Mouse (Mus musculus): ENCODE data around the gene D430019H16Rik.

The D430019H16Rik gene

DNA sequence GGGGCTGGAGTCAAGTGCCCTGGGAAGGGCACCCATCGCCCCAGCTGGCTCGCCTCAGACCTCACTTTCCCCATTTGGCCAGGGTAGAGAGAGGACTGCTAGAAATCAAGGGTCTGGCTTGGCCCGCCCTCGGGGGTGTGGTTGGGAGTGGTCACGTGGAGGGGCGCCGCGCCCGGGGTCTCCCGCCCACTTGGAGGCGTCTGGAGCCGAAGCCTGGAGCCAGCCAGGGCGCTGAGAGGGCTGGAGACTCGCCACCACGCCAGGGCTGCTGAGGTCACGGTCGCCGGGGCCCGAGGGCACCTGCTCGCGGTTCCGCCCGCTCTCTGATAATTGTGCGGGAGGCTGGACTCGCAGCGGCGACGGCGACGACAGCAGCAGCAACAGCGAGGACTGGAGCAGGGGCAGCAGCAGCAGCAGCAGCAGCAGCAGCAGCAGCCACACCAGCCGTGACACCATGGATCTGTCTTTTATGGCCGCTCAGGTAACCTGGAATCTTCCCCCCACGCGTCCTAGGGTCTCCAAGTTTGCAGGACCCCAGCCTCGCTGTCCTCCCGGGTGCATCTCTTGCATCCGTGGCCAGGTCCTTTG, at the start of gene D430019H16Rik:
D430019H16Rik (plus strand) TSS at position 187 of the 588 bp plus-strand sequence.
- peak; percentile 80 for DNase-seq (ENCODE audit: low read depth, low spot score)

DNA sequence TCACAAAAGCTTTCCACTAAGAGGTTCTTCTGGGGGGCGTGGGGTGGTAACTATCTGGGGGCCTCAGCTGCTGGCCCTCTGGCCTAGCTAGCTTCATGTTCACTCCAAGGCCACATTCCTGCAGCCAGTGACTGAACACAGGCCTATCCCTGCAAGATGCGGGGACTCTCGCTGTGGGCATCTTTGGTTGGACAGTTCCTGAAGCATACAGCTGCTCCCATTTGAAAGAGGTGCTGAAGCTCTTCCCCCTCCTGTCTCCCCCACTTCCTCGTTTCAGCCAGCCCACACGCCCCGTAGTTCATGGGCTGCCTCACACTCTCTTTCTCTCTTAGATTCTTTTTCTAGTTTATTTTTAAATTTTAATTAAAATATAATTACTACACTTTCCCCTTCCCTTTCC, 47.6 kb upstream of the D430019H16Rik start:
- DNase-seq (ENCODE audit: low read depth, low spot score), result no peak

DNA sequence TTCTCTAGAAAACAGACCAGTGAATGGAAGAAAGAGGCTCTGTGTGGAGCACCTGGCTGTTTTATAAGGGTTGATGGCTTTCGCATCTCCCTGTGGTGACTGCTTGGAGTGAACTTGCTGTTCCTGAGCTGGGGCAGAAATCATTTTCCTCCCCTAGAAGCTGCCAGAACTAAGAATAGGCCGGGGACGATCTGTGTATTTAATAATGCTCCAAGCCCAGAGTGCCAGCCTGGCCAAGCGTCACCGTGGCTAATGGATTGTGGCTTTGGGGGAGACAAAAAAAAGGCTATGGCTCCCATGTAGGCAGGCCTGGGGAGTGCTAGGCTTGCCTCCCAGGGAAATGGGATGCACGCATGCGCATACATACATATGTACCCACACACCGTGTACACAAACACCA, 39.7 kb upstream of the D430019H16Rik start:
- no peak for DNase-seq (ENCODE audit: low read depth, low spot score)

DNA sequence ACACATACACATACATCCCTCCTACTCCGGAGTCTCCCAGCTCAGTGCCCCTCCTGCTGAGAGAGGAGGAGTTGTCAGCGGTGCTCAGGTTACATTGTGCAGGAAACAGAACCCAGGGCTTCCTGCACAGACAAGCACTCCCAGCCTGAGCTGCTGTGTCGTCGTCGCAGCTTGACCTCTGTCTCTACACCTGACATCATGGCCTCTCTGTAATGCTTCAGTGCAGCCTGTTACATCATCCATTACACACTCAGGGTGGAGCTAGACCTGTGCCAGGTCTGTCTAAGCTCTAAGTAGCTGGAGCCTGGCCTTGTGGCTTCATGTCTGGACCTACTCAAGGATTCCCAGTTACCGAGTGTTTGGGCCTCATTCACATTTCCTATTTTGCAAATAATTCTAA, 33.2 kb upstream of the D430019H16Rik start:
- no peak for DNase-seq (ENCODE audit: low read depth, low spot score)

DNA sequence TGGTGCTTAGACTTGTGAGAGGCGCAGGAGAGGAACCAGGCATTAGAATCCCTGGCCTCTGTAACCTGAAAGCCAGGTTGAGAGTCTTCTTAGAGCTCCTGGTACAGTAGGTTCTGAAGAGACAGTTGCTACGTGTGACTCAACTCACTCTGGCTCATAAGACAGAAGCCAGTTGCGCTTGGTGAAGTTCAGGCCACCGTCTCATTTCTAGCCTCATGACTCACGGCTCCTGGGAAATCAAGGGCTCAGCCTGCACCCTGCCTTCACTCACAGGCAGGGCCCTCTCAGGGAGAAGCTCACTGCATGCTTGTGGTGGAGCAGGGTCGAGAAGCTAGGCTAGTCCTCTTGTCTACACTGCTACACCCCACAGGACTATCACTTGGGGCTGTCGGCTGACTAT, 27.1 kb upstream of the D430019H16Rik start:
- no peak for DNase-seq (ENCODE audit: low read depth, low spot score)

DNA sequence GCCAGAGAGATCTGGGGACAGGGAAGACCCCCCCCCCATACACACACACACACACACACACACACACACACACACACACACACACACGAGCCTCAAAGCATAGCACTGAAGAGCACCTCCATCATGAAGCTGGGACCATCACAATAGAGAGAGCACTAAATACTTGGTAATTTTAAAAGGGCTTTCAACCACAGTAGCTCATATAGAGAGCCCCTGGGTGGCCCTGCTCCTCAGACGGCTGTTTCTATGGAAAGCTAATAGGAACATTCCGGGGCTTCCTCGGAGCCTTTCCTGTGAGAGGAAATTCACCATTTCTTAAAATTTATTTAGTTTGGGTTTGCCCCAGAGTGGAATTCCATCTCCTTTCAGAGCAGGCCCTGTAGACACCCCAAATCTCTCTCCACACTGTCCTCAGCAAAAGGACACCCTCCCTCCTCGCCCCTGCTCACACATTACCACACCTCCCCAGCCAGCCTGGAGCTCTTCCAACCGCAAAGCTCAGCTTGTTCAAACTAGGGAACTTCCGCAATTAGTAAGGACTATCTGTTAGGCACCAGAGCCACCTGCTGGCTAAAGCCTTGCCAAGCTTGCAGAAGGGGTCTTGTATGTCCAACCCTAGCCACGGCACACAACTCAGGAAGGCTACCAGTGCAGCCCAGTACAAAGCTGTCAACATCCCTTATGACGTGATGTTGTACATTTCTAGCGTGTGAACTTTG, 26.5 kb upstream of the D430019H16Rik start:
- DNase-seq (ENCODE audit: low read depth, low spot score), result peak; percentile 70

DNA sequence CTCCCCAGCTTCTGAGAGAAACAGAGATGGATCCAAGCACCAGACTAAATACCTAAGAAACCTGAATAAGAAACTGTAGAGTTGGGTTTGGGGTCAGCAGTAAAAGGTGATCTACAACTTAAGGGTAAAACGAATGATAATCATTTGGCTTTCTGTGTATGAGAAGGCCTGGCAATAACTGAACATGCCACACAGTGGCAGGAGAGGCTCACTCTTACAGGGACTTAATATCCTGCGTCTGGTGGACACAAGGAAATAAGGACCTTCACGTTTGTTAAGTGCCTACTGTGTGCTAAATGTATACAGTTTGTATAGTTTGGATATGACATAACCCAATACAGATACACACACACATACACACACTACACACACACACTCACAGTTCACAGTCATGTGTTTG, 21.8 kb upstream of the D430019H16Rik start:
- no peak for DNase-seq (ENCODE audit: low read depth, low spot score)

DNA sequence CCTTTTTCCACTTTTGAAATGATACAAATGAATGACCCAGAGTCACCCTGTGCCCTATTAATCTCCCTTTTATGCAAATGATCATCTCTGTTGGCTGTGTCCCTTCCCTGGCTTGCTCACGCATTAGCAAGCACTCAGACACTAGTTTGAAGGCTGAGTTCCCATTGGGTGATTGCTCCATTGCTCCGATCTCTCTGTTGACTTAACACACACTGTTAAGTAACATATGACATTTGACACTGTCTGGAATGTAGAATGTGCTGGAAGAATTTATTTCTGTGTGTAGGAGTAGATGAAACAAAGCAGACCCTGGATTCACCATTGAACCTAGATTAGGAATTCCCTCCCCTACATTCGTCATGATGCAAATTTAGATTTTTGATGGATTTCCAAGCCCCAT, 20.8 kb upstream of the D430019H16Rik start:
- DNase-seq (ENCODE audit: low read depth, low spot score), result no peak

DNA sequence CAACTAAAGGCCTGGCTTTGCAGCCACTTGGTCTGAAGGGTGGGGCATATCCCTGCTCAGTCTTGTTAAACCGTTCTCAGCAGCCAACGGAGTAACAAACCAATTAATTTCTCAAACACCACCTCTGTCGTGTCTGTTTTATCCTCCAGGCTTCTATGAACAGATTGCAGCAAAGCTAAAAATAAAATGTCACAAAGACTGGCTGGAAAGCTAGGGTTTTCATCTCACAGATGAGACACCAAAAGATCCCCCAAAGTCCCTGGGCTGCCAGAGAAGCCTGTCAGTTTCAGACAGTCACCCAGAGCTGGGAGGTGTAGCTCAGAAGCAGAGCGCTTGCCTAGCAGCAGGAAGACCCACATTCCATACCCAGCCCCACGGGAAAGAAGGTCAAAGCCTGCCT, 15.4 kb upstream of the D430019H16Rik start:
- no peak for DNase-seq (ENCODE audit: low read depth, low spot score)

DNA sequence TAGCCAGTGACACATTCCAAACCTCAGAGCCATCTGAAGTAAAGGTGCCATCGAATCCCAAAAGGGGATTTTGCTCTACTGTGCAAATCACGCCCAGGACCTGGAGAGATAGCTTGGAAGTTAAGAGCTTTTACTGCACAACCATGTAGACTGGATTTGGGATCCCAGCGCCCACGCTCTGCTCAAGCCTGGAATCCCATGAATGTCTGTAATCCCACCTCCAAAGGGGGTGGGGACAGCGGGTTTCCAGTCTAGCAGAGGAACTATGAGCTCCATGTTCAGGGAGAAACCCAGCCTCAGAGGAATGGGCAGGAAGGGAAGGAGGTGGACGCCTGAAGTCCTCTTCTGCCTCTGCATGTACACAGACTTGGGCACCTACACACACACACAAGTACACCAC, 13.7 kb upstream of the D430019H16Rik start:
- no peak for DNase-seq (ENCODE audit: low read depth, low spot score)

DNA sequence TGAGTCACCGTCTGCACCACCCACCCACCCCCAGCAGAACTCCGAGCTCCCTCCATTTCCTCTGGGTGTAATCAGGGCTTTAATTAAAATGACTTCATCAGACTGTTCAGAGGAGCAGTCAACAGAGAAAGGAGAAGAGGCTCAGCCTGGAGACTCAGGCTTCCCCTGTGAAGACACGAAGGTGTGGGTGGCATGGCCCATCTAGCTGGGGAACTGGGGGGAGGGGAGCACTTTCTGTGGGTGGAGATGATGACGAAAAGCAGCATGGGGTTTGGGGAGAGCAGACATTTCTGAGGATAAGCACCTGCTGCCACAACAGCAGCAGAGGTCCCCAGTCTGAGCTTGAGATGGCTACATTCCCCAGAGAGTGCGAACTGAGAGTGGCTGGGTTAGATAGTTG, 10.1 kb upstream of the D430019H16Rik start:
- no peak for DNase-seq (ENCODE audit: low read depth, low spot score)

DNA sequence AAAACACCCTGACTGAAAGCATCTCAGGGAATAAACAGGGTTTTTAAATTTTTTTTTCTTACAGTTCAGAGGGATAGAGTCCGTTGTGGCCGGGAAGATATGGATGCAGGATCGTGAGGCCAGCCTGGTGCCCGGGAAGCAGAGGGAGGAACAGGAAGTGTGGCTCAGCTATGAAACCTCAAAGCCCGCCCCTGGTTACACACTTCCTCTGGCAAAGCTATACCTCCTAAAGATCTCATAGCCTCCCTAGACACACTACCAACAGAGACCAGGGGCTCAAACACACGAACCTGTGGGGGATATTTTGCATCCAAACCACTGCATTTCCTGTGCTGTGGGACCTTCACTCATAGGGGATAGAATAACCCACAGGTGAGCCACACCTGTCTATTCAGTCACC, 7.9 kb upstream of the D430019H16Rik start:
- no peak for DNase-seq (ENCODE audit: low read depth, low spot score)

DNA sequence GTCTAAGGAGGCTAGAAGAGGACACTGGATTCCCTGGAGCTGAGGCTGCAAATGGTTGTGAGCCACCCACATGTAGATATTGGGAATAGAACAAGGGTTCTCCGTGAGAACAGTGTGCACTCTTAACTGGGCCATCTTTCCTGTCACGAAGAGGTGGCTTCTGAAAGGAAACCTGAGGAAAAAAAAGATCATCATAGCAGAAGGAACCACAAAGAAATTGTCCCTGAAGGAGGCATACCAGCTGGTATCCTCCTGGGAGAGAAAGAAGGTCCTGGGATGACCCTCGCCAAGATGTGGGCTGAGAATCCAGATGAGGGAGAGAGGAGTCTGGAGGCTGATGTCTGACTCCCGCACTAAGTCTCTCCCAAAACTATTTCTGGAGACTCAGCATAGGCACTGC, 4.4 kb upstream of the D430019H16Rik start:
- no peak for DNase-seq (ENCODE audit: low read depth, low spot score)

DNA sequence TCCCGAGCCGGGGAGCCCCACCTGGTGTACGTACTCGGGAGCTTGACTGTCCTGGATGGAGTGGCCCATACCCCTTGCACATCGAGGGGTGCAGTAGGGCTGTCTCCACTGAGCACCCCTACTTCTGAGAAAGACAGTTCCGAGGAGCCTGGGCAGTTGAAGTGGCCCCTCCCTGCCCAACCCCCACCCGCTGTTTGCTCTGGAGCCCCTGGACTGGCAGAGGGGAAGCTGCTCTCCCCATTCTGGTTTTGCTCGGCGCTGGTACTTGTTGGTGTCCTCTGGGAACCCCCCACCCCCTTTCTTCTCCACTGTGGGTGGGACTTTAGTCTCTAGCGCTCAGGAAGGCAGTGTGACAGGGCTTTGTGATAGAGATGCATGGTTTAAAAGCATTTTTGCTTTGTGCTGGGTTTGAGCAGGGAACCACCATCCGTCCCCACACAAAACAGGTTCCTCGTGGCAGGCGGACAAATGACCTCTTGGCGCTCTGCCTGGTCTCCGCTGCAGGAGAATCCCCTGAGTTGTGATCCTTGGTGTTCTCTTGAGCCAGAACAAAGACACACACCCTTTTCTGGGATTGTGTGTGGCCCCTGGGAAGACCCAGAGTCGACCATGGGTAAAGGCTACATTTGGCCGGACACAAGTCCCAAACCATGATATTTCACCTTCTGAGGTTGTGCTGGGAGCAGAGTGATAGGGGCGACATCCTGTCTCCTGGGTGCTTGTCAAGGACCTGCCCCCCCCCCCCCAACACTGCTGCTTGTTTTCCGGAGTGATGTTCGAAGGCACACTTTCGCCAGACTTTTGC, 804 bp downstream of the D430019H16Rik start:
- DNase-seq (ENCODE audit: low read depth, low spot score), result peak; percentile 46

DNA sequence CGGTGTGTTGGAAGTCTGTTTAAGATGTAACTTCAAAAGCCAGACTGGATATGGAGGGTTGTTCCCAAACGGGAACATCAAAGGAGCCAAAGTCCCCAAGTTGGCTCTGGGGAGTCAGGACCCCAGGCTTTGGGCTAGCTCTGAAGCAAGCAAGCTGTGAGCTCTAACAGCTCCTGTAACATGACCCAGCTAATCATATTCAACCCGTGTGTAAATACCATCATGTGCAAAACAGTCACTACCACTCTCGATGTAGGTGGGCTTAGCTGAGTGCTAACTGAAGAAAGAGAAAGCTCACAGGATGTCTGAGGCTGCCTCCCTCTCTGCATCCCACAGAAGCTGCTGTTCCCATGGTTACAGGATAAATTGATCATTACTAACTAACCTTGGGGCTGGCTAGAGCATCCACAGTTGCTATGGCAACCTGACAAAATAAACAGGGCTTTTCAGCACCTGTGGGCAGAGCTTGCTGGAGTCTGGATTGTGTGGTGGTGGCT, 1.5 kb downstream of the D430019H16Rik start:
- peak; percentile 91 for DNase-seq (ENCODE audit: low read depth, low spot score)

DNA sequence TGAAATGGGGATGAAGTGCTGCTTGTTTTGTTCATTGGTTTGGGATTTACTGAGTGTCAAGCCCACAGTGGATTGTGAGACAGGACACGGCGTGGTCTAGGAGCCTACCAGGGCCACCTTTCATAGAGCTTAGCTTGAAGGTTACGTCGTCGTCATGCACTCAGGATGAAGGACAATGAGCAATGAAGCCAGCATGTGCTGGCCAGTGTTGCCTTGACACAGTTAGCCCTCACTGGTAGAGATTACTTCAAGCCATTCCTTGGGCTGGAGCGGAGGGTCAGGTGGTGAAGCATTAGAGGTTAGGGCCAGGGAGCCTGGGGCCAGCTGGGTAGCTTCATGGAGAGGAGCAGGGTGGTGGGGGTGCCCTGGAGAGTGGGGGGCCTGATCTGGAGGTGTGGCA, 5.1 kb downstream of the D430019H16Rik start:
- no peak for DNase-seq (ENCODE audit: low read depth, low spot score)

DNA sequence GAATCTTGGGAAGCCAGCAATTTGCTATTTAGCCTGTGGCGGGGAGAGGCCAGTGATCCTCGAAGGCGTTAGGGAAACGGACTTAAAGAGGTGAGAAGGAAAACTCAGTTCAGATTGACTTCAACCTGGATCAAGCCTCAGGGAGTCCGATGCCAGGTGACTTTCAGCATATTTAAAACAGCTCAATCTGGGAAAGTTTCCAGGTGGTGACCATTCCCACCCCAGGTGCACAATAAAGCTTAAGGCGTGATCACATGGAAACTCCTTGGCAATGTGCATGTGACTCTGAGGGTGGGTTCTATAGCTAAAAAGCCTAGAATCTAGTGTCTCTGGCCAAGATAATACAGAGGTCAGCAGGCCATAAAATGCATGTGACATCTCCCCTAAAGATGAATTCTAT, 7.4 kb downstream of the D430019H16Rik start:
- DNase-seq (ENCODE audit: low read depth, low spot score), result peak; percentile 18

DNA sequence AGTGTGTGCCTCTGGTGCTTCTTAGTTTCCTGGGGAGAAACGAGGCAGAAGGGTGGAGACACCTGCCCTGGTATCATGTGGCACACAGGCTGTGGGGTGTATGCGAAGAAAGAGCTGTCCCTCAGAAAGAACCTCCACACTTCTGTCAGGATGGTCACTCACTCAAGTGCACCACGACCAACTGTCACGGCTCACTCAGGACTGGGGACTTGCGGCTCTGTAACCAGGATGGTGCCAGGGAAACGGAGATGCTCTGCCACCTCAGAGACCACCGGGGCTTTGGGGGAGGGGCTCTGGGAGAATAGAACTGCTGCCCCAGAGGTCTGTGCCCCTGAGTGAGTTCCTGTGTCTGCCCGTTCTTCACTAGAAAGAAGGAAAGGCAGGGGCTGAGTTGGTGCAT, 15.4 kb downstream of the D430019H16Rik start:
- DNase-seq (ENCODE audit: low read depth, low spot score), result no peak

DNA sequence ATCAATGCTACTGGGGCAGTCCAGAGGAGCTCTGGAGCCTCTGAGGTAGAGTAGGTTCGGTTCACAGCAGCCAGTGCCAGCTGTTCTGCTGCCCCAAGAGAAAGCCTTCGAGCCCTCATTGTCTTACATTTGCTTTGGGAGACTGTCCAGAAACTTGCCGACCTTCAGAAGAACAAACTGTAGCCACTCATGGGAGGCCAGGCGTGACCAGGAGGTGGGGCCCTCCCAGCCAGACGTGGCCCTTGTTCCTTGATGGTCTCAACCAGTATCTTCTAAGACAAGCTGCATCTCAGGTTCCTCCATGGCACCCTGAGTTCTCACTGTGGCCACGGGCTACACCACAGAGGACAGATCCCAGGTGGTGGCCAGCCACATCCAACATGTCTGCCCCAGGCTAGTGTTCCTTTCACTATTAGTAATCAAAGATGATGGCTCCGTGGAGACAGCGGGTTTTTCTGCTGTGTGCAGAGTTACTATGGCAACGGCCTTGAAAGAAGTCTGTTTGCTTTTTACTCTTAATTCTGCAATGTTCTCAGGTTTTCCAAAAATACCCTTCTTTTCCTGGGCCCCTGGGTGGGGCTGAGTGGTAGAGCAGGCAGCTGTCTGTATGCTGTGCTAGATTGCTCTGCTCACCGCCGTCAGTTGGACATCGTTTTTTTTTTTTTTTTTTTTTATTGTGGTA, 21.7 kb downstream of the D430019H16Rik start:
- no peak for DNase-seq (ENCODE audit: low read depth, low spot score)

DNA sequence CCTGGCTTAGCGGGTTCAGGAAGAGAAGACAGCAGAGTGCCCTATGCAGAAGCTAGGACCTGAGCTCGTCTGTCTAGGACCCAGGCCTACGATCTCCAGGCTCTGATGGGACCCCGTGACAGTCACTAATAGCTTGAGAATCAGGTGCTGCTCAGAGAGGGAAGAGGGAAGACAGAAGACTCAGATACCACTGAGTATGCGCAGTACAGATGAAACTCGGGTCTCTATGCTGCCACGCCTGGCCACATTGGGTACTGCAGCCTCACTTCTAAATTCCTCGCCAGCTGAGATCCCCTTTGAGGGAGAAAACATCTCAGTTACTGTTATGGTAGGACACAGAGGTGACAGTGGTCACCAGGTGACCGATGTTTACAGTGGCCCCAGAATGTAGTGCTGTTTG, 22.8 kb downstream of the D430019H16Rik start:
- peak; percentile 43 for DNase-seq (ENCODE audit: low read depth, low spot score)

DNA sequence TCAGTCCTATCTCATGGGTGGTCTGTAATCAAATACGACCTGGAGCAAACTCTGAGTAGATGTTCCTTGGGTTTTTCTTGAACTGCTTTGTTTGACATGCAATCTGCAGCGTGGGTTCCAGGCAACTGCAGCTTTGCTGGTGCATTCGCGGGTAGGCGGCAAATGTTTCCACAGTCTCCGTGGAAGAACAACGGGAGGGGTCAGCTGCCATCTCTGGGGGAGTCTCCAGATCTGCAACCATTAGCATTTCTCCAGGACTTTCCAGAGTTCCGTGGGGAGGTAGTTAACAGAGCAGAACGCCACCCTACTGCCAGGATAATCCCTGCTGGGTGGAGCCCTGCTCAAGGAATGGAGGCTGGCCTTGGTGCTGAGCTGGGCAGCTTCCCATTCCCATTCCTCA, 23.3 kb downstream of the D430019H16Rik start:
- no peak for DNase-seq (ENCODE audit: low read depth, low spot score)

DNA sequence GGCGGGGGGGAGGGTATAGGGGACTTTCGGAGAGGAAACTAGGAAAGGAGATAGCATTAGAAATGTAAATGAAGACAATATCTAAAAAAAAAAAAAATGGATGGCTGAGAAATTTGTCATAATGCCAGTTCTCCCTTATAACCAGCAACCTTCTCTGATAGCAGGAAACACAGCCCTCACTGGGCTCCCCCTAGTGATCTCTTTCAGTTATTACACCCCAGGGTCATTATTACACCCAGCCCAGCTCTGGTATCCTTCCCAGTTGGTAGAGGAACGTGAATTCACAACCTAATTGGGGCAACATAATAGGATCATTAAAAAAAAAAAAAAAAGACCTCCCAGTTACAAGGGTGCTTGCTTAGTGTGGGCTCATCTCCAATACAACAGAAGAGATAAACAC, 29.8 kb downstream of the D430019H16Rik start:
- DNase-seq (ENCODE audit: low read depth, low spot score), result peak; percentile 48
